Mouse (Mus musculus): ENCODE measurements around the gene Aff3. TPM values are rescaled to one million over a fixed set of nuclear protein-coding genes. Genes with fewer than 3 reads are reported as not detected.

The Aff3 gene
- polyA plus RNA-seq, 1 experiment from 2014 or later, result 6.9 TPM

- WGBS, result 83% methylated on average over 10 of the region's 10 CpGs
- Histone ChIP-seq H3K4me3 (no peak overlapping the region), H3K36me3 (no peaks in the 10 kb centered on the region), H3K4me1 (0 out of 2 replicates have a peak, but pooled peaks cover 5% of the 10 kb centered on the region), H3K27ac (no peak overlapping the region), H3K9me3 (no peaks in the 10 kb centered on the region), H3K27me3 (ENCODE audit: insufficient read depth, poor library complexity, severe bottlenecking) (no peaks in the 10 kb centered on the region)
- DNase-seq (ENCODE audit: low spot score), result peak; percentile 41
Observed at GRCm38 (mm10) chr1:38668327-38668726, 3.6 kb upstream of the Aff3 start.

DNA sequence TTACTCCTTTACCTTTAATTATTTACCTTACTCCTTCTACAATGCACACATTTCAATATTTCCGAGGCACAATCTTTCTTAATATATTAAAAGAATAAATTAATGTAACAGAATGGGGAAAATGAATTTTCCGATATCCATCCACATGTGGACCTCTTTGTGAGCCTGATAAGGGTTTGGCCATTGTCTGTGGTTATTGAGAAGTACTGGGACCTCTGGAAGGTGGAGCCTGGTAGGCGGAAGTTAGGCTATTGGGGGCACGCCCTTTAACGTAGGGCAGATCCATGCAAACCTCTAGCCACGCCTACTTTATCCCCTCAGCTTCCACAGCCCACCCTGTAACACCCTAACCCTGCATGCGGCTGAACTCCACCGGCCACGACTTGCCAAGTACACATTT is 3.1 kb upstream of the Aff3 start:
- Histone ChIP-seq H3K4me1 (0 out of 2 replicates have a peak, but pooled peaks cover 8% of the 10 kb centered on the region), H3K4me3 (no peak overlapping the region), H3K27ac (no peak overlapping the region), H3K9me3 (no peaks in the 10 kb centered on the region), H3K36me3 (no peaks in the 10 kb centered on the region), H3K27me3 (ENCODE audit: insufficient read depth, poor library complexity, severe bottlenecking) (no peaks in the 10 kb centered on the region)
- DNase-seq (ENCODE audit: low spot score), result peak; percentile 30
- WGBS, result 77% methylated on average over 9 of the region's 9 CpGs

DNA sequence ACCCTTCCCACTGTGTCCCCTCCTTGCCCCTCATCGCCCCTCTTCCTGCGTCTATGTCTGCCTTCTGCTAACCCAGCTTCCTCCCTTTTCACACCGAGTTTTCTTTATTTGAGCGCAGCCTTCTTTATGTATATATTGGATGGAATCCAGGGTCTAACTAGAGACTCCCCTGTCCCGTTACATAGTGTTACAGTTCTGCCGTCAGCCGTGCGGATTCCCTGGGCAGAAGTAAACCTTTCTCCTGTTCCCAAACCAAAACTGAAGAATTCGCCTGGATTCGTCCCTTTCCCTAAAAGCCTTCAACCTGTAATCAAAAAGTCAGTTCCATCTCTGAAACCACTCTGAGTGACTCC is 2.0 kb upstream of the Aff3 start:
- Histone ChIP-seq H3K4me1 (0 out of 2 replicates have a peak, but pooled peaks cover 7% of the 10 kb centered on the region), H3K36me3 (no peaks in the 10 kb centered on the region), H3K4me3 (no peak overlapping the region), H3K27me3 (ENCODE audit: insufficient read depth, poor library complexity, severe bottlenecking) (no peaks in the 10 kb centered on the region), H3K27ac (no peak overlapping the region), H3K9me3 (no peaks in the 10 kb centered on the region)
- 79% methylated on average over 10 of the region's 10 CpGs for WGBS
- DNase-seq (ENCODE audit: low spot score), result peak; percentile 71

GRCm38 (mm10) chr1:38666111-38666765 is 1.5 kb upstream of the Aff3 start:
- no peaks in the 10 kb centered on the region for H3K9me3 ChIP-seq
- H3K36me3 ChIP-seq, result no peaks in the 10 kb centered on the region
- H3K27ac ChIP-seq, result no peak overlapping the region
- no peaks in the 10 kb centered on the region for H3K27me3 ChIP-seq (ENCODE audit: insufficient read depth, poor library complexity, severe bottlenecking)
- peak; percentile 55 for DNase-seq (ENCODE audit: low spot score)
- H3K4me1 ChIP-seq, result 0 out of 2 replicates have a peak, but pooled peaks cover 4% of the 10 kb centered on the region
- no peak overlapping the region for H3K4me3 ChIP-seq
- 69% methylated on average over 5 of the region's 5 CpGs for WGBS

GRCm38 (mm10) chr1:38665611-38666010 is 856 bp upstream of the Aff3 start:
- no peaks in the 10 kb centered on the region for H3K9me3 ChIP-seq
- H3K36me3 ChIP-seq, result no peaks in the 10 kb centered on the region
- H3K4me3 ChIP-seq, result no peak overlapping the region
- no peaks in the 10 kb centered on the region for H3K27me3 ChIP-seq (ENCODE audit: insufficient read depth, poor library complexity, severe bottlenecking)
- 77% methylated on average over 1 of the region's 1 CpGs for WGBS
- no peak overlapping the region for H3K27ac ChIP-seq
- H3K4me1 ChIP-seq, result peaks cover 4% of the 10 kb centered on the region; the same call in 1 of the 2 replicates
- no peak for DNase-seq (ENCODE audit: low spot score)

GRCm38 (mm10) chr1:38664261-38664660 is 494 bp downstream of the Aff3 start:
- Histone ChIP-seq H3K9me3 (no peaks in the 10 kb centered on the region), H3K27me3 (ENCODE audit: insufficient read depth, poor library complexity, severe bottlenecking) (no peaks in the 10 kb centered on the region), H3K4me3 (no peak overlapping the region), H3K36me3 (no peaks in the 10 kb centered on the region), H3K27ac (no peak overlapping the region), H3K4me1 (peaks cover 4% of the 10 kb centered on the region; the same call in 1 of the 2 replicates)
- no peak for DNase-seq (ENCODE audit: low spot score)
- WGBS, result 93% methylated on average over 4 of the region's 4 CpGs

GRCm38 (mm10) chr1:38662616-38663193 is 2.0 kb downstream of the Aff3 start:
- Histone ChIP-seq H3K27me3 (ENCODE audit: insufficient read depth, poor library complexity, severe bottlenecking) (no peaks in the 10 kb centered on the region), H3K4me1 (peaks cover 4% of the 10 kb centered on the region; the same call in 1 of the 2 replicates), H3K36me3 (no peaks in the 10 kb centered on the region), H3K27ac (no peak overlapping the region), H3K4me3 (no peak overlapping the region), H3K9me3 (no peaks in the 10 kb centered on the region)
- DNase-seq (ENCODE audit: low spot score), result no peak
- WGBS, result 33% methylated on average over 3 of the region's 3 CpGs

DNA sequence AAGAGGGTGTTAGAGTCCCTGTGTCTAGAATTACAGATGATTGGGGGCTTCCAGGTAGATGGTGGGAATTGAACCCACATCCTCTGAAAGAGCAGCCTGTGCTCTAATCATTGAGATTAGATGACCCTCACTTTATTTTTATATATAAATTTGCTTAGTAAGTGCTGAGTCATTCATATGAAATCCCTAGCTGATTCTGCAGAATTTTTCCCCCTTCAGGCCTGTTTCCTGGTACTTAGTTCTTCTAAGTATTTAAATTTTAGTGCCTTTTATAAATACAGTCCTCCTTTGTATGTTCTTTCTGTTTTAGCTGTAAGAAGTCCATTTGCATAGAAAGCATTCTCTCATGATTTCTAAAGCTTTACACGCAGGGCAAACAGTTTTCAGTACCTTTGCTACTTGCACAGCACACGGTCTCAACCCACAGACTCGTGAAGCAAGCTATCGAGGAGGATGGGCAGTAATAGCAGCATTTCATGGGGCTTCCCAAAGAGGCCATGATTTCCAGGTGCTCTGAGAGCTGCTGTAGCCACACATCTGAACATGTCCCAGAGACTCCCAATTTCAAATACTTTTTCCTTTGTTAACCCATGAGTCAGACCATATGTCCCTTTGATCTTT is 5.7 kb downstream of the Aff3 start:
- WGBS, result 88% methylated on average over 4 of the region's 4 CpGs
- H3K4me1 ChIP-seq, result peaks cover 4% of the 10 kb centered on the region; the same call in 1 of the 2 replicates
- H3K9me3 ChIP-seq, result no peaks in the 10 kb centered on the region
- H3K36me3 ChIP-seq, result no peaks in the 10 kb centered on the region
- DNase-seq (ENCODE audit: low spot score), result peak; percentile 50
- no peaks in the 10 kb centered on the region for H3K27me3 ChIP-seq (ENCODE audit: insufficient read depth, poor library complexity, severe bottlenecking)
- H3K4me3 ChIP-seq, result no peak overlapping the region
- no peak overlapping the region for H3K27ac ChIP-seq

GRCm38 (mm10) chr1:38658376-38658775 is 6.4 kb downstream of the Aff3 start:
- Histone ChIP-seq H3K27me3 (ENCODE audit: insufficient read depth, poor library complexity, severe bottlenecking) (no peaks in the 10 kb centered on the region), H3K27ac (no peak overlapping the region), H3K36me3 (no peaks in the 10 kb centered on the region), H3K4me3 (no peak overlapping the region), H3K4me1 (peaks cover 4% of the 10 kb centered on the region; the same call in 1 of the 2 replicates), H3K9me3 (no peaks in the 10 kb centered on the region)
- 82% methylated on average over 9 of the region's 9 CpGs for WGBS
- DNase-seq (ENCODE audit: low spot score), result peak; percentile 48

- H3K36me3 ChIP-seq, result no peaks in the 10 kb centered on the region
- no peak overlapping the region for H3K27ac ChIP-seq
- no peak overlapping the region for H3K4me3 ChIP-seq
- H3K9me3 ChIP-seq, result no peaks in the 10 kb centered on the region
- no peaks in the 10 kb centered on the region; the same call in 1 of the 2 replicates for H3K4me1 ChIP-seq
- no peaks in the 10 kb centered on the region for H3K27me3 ChIP-seq (ENCODE audit: insufficient read depth, poor library complexity, severe bottlenecking)
- WGBS, result 77% methylated on average over 7 of the region's 7 CpGs
- peak; percentile 39 for DNase-seq (ENCODE audit: low spot score)
Observed at GRCm38 (mm10) chr1:38657606-38658005, 7.1 kb downstream of the Aff3 start.

- no peaks in the 10 kb centered on the region for H3K36me3 ChIP-seq
- DNase-seq (ENCODE audit: low spot score), result no peak
- no peaks in the 10 kb centered on the region for H3K27me3 ChIP-seq (ENCODE audit: insufficient read depth, poor library complexity, severe bottlenecking)
- no peak overlapping the region for H3K27ac ChIP-seq
- no peaks in the 10 kb centered on the region for H3K9me3 ChIP-seq
- H3K4me1 ChIP-seq, result no peaks in the 10 kb centered on the region
- WGBS, result 88% methylated on average over 5 of the region's 5 CpGs
- H3K4me3 ChIP-seq, result no peak overlapping the region
Observed at GRCm38 (mm10) chr1:38654981-38655540, 9.7 kb downstream of the Aff3 start.

GRCm38 (mm10) chr1:38650031-38650430 is 14.7 kb downstream of the Aff3 start:
- no peak for DNase-seq (ENCODE audit: low spot score)
- Histone ChIP-seq H3K9me3 (no peaks in the 10 kb centered on the region), H3K4me3 (no peak overlapping the region), H3K36me3 (no peaks in the 10 kb centered on the region), H3K27me3 (ENCODE audit: insufficient read depth, poor library complexity, severe bottlenecking) (no peaks in the 10 kb centered on the region), H3K27ac (no peak overlapping the region), H3K4me1 (peaks cover 5% of the 10 kb centered on the region; the same call in 1 of the 2 replicates)
- 77% methylated on average over 7 of the region's 7 CpGs for WGBS

- WGBS, result 65% methylated on average over 3 of the region's 3 CpGs
- Histone ChIP-seq H3K4me3 (no peak overlapping the region), H3K36me3 (no peaks in the 10 kb centered on the region), H3K4me1 (peaks cover 5% of the 10 kb centered on the region; the same call in 1 of the 2 replicates), H3K27ac (no peak overlapping the region), H3K9me3 (no peaks in the 10 kb centered on the region), H3K27me3 (ENCODE audit: insufficient read depth, poor library complexity, severe bottlenecking) (no peaks in the 10 kb centered on the region)
- DNase-seq (ENCODE audit: low spot score), result no peak
Observed at GRCm38 (mm10) chr1:38649174-38649573, 15.6 kb downstream of the Aff3 start.

Measured in heart, embryonic 10.5 days (tissue).